Mouse (Mus musculus) ES-E14 (cell line): ENCODE measurements at regions not wholly inside any gene's neighbourhood (a gene's known extent, or its start where the extent isn't known, plus 50 kb on each side); places are given as distances from the start of the nearest gene placed in this dataset.

Source experiments
- CHD2 ChIP-seq: IDR thresholded peaks from 2 replicates; pipeline ENCODE4 v1.6.1; 2014; ENCODE audit warnings: mild to moderate bottlenecking, low read depth, low read length, inconsistent platforms
- MAFK ChIP-seq: IDR thresholded peaks from 2 replicates; pipeline ENCODE4 v1.6.1; 2014; ENCODE audit warnings: mild to moderate bottlenecking, low read depth, low read length, inconsistent platforms; ENCODE audit not compliant: insufficient read depth

DNA sequence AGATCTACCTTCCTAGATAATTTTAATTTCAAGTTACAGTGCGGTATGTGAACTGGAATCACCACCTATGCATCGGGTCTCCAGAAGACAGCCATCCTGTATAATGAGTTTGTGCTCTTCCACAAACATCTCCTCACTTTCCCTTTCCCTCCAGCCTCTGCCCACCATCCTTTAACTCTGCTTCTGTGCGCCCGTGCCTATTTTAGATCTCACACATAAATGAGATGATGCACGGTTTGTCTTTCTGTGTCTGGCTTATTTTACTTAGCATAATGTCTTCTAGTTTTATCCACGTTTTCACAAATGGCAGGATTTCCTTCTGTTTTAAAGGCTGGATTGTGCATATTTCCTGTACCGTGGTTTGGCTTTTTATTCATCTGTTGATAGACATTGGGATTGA is 227.8 kb upstream of the Podxl start:
- TF ChIP-seq MAFK (no peak), CHD2 (no peak)
